Mouse (Mus musculus) liver, adult 10 weeks (tissue): Measurements from ENCODE around the gene Timm22. TPM values are rescaled to one million over a fixed set of nuclear protein-coding genes. Genes with fewer than 3 reads are reported as not detected.

Source experiments
- polyA plus RNA-seq: library from polyadenylated mRNA; stranded (reverse); fragments of 350-450 nt; fragmentation: Illumina TruSeq; extraction: RNeasy Lipid Tissue Mini Kit (QIAGEN cat#74804); gene quantifications from one replicate; pipeline ENCODE4 v1.2.3, GENCODE M21; 2014; ENCODE audit warnings: low read depth, low replicate concordance

Timm22 gene
- polyA plus RNA-seq, result 3.5 TPM

GRCm38 (mm10) chr11:76406702-76407583 lies at the start of gene Timm22:
Gene Timm22 (plus strand): TSS chr11:76406952.

GRCm38 (mm10) chr11:76398798-76399586 lies 7.8 kb upstream of the Timm22 start, which contains the start of gene Nxn:
Gene Nxn (minus strand): TSS chr11:76399140.

Other genes starting within 250 kb of the Timm22 start
- 21.9 TPM for gene Vps53, start 227.3 kb upstream of the Timm22 start, polyA plus RNA-seq
- gene Fam57a, start 227.3 kb upstream of the Timm22 start, polyA plus RNA-seq, result 2.6 TPM
- gene Dbil5, start 189.3 kb upstream of the Timm22 start, polyA plus RNA-seq, result not detected
- not detected for gene Gemin4, start 189.3 kb upstream of the Timm22 start, polyA plus RNA-seq
- 2.3 TPM for gene Mrm3, start 163.2 kb upstream of the Timm22 start, polyA plus RNA-seq
- gene Glod4, start 163.2 kb upstream of the Timm22 start, polyA plus RNA-seq, result 78.1 TPM
- gene Nxn, start 7.8 kb upstream of the Timm22 start, polyA plus RNA-seq, result 0.58 TPM
- gene Abr, start 215.4 kb downstream of the Timm22 start, polyA plus RNA-seq, result 1.0 TPM